Mouse (Mus musculus) bone marrow, adult 2 months (tissue): ENCODE results near the gene Chst12.
"Not testable (repeated sequence)": the region's sequence is repeated elsewhere in the genome, so short reads cannot be mapped to it uniquely, and the experiment has no call there.

Experiments
- CTCF ChIP-seq: fragments of 200-500 bp; IDR thresholded peaks from 2 replicates; pipeline ENCODE4 v1.5.1; 2011; ENCODE audit warnings: low read length, control low read depth; ENCODE audit not compliant: control insufficient read depth, insufficient read depth
- POLR2A ChIP-seq: fragments of 200-500 bp; IDR thresholded peaks from 2 replicates; pipeline ENCODE4 v1.6.1; 2011; ENCODE audit warnings: low read depth, mild to moderate bottlenecking, control low read depth, low read length, borderline replicate concordance; ENCODE audit not compliant: control insufficient read depth

DNA sequence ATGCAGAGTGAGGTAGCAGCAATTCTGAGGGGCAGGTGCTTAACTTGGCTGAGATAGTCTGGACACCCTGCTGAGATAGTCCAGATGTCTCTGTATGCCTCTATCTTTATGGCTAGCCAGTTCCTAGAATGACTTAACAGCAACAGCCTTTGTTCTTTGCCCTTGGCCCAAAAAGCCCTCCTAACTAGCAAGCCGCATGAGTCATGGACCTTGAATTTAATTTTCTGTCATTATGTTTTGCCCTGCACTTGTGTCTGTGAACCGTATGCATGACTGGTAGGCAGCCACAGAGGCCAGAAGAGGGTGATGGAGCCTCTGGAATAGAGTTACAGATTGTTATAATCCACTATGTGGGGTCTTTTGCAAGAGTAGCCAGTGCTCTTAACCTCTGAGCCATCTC lies 42.2 kb upstream of the Chst12 start:
- not testable (repeated sequence) for TF ChIP-seq POLR2A, CTCF
